Mouse (Mus musculus) mouse trophoblast stem cell (cell line): ENCODE measurements at regions not wholly inside any gene's neighbourhood (a gene's known extent, or its start where the extent isn't known, plus 50 kb on each side); places are given as distances from the start of the nearest gene placed in this dataset.

Experiments
- in situ Hi-C, 2 experiments: fragments of 300-500 bp; cut with MseI, MboI; formaldehyde crosslinking; loops; 2 replicates in 1 of 2; 3 replicates in 1 of 2; pipeline ENCODE4 v1.15.1; 2025

- in situ Hi-C loops = no loop called here
Observed at GRCm38 (mm10) chr1:79921333-79921732, 60.4 kb upstream of the Serpine2 start.

GRCm38 (mm10) chr1:79917426-79918150 lies 56.6 kb upstream of the Serpine2 start:
- in situ Hi-C loops = no loop called here
